Mouse (Mus musculus) E14TG2a.4 (cell line): ENCODE measurements around the gene Vasp.

Experiments used
- H3K27me3 ChIP-seq: 2 replicates; pipeline ENCODE4 v1.6.1; 2014; ENCODE audit warnings: low read length, control low read depth; ENCODE audit not compliant: insufficient read depth
- H3K36me3 ChIP-seq: 2 replicates; pipeline ENCODE4 v1.6.1; 2014; ENCODE audit warnings: low read length, control low read depth; ENCODE audit not compliant: insufficient read depth
- H3K4me1 ChIP-seq: replicated peaks from 2 replicates; pipeline ENCODE4 v1.6.1; 2014; ENCODE audit warnings: low read depth, low read length, control low read depth
- H3K4me3 ChIP-seq: replicated peaks from 2 replicates; pipeline ENCODE4 v1.5.1; 2014; ENCODE audit warnings: mild to moderate bottlenecking, low read length
- H3K9me3 ChIP-seq: 2 replicates; pipeline ENCODE4 v1.6.1; 2014; ENCODE audit warnings: low read length, control low read depth
- CTCF ChIP-seq: conservative IDR thresholded peaks from 2 replicates; pipeline ENCODE4 v1.5.1; 2014; ENCODE audit warnings: low read length
- NANOG ChIP-seq: IDR thresholded peaks from 2 replicates; pipeline ENCODE4 v1.6.1; 2014; ENCODE audit warnings: borderline replicate concordance, low read length, mixed read lengths
- POU5F1 ChIP-seq: IDR thresholded peaks from 2 replicates; pipeline ENCODE4 v1.6.1; 2014; ENCODE audit warnings: low read length, borderline replicate concordance

Gene Vasp

GRCm38 (mm10) chr7:19256567-19256966 is 15.1 kb downstream of the Vasp start:
- peak overlapping the region; percentile 75; the same call in 1 of the 2 replicates for H3K4me3 ChIP-seq
- TF ChIP-seq POU5F1 (no peak), NANOG (no peak), CTCF (no peak)
- H3K27me3 ChIP-seq = no peaks in the 10 kb centered on the region
- H3K9me3 ChIP-seq = no peaks in the 10 kb centered on the region
- H3K4me1 ChIP-seq = peaks cover 63% of the 10 kb centered on the region
- H3K36me3 ChIP-seq = peaks cover 52% of the 10 kb centered on the region

GRCm38 (mm10) chr7:19255395-19255794 is 16.2 kb downstream of the Vasp start:
- TF ChIP-seq POU5F1 (no peak), CTCF (no peak), NANOG (no peak)
- peaks cover 52% of the 10 kb centered on the region for H3K4me1 ChIP-seq
- peaks cover 42% of the 10 kb centered on the region for H3K36me3 ChIP-seq
- no peaks in the 10 kb centered on the region for H3K27me3 ChIP-seq
- H3K4me3 ChIP-seq = peak overlapping the region; percentile 75
- no peaks in the 10 kb centered on the region for H3K9me3 ChIP-seq

- Histone ChIP-seq H3K4me3 (no peak overlapping the region), H3K36me3 (peaks cover 29% of the 10 kb centered on the region), H3K4me1 (peaks cover 51% of the 10 kb centered on the region), H3K9me3 (no peaks in the 10 kb centered on the region), H3K27me3 (no peaks in the 10 kb centered on the region)
- TF ChIP-seq POU5F1 (no peak), NANOG (no peak), CTCF (no peak)
Observed at GRCm38 (mm10) chr7:19253437-19253836, 18.2 kb downstream of the Vasp start.

GRCm38 (mm10) chr7:19252078-19252477 is 19.5 kb downstream of the Vasp start:
- Histone ChIP-seq H3K4me1 (peaks cover 45% of the 10 kb centered on the region), H3K4me3 (no peak overlapping the region), H3K9me3 (no peaks in the 10 kb centered on the region), H3K36me3 (peaks cover 25% of the 10 kb centered on the region), H3K27me3 (no peaks in the 10 kb centered on the region)
- TF ChIP-seq POU5F1 (no peak), CTCF (no peak), NANOG (no peak)

- H3K4me3 ChIP-seq = no peak overlapping the region
- peaks cover 39% of the 10 kb centered on the region for H3K36me3 ChIP-seq
- H3K4me1 ChIP-seq = peaks cover 57% of the 10 kb centered on the region
- no peaks in the 10 kb centered on the region for H3K9me3 ChIP-seq
- TF ChIP-seq CTCF (no peak), NANOG (no peak), POU5F1 (no peak)
- H3K27me3 ChIP-seq = no peaks in the 10 kb centered on the region
Observed at GRCm38 (mm10) chr7:19247511-19247910, 24.1 kb downstream of the Vasp start.

GRCm38 (mm10) chr7:19246855-19247254 is 24.8 kb downstream of the Vasp start:
- Histone ChIP-seq H3K27me3 (no peaks in the 10 kb centered on the region), H3K4me3 (no peak overlapping the region), H3K4me1 (peaks cover 60% of the 10 kb centered on the region), H3K36me3 (peaks cover 39% of the 10 kb centered on the region), H3K9me3 (no peaks in the 10 kb centered on the region)
- TF ChIP-seq CTCF (no peak), POU5F1 (no peak), NANOG (no peak)

- Histone ChIP-seq H3K4me1 (peaks cover 76% of the 10 kb centered on the region), H3K27me3 (no peaks in the 10 kb centered on the region), H3K9me3 (no peaks in the 10 kb centered on the region), H3K36me3 (peaks cover 45% of the 10 kb centered on the region), H3K4me3 (peak overlapping the region; percentile 49)
- TF ChIP-seq POU5F1 (no peak), CTCF (no peak), NANOG (no peak)
Observed at GRCm38 (mm10) chr7:19245083-19245482, 26.5 kb downstream of the Vasp start.

- Histone ChIP-seq H3K27me3 (no peaks in the 10 kb centered on the region), H3K36me3 (peaks cover 41% of the 10 kb centered on the region), H3K4me3 (0 out of 2 replicates have a peak overlapping the region, but pooled peaks have one; percentile 49), H3K9me3 (no peaks in the 10 kb centered on the region), H3K4me1 (peaks cover 76% of the 10 kb centered on the region)
- TF ChIP-seq POU5F1 (no peak), CTCF (no peak), NANOG (no peak)
Observed at GRCm38 (mm10) chr7:19243858-19244257, 27.8 kb downstream of the Vasp start.

GRCm38 (mm10) chr7:19242005-19242404 is 29.6 kb downstream of the Vasp start:
- Histone ChIP-seq H3K9me3 (no peaks in the 10 kb centered on the region), H3K4me3 (no peak overlapping the region), H3K27me3 (no peaks in the 10 kb centered on the region), H3K4me1 (peaks cover 83% of the 10 kb centered on the region), H3K36me3 (peaks cover 33% of the 10 kb centered on the region)
- TF ChIP-seq POU5F1 (no peak), CTCF (no peak), NANOG (no peak)
